Mouse (Mus musculus): ENCODE results near the gene Gpr132.

GRCm38 (mm10) chr12:112802917-112803316 is 65.1 kb downstream of the Gpr132 start:
- TF ChIP-seq CTCF (IDR thresholded peaks at IDR 0.05; ENCODE audit: low read depth, low read length) (no peak), POLR2A (IDR thresholded peaks at IDR 0.05; ENCODE audit: extremely low read depth, insufficient read depth, low read length) (no peak)
